Mouse (Mus musculus) inflammation-experienced regulatory T-cells (primary cell): ENCODE data around the gene Atxn7l2. TPM values are rescaled to one million over a fixed set of nuclear protein-coding genes. Genes with fewer than 3 reads are reported as not detected.

ENCODE experiments used
- polyA plus RNA-seq, 2 experiments: library from polyadenylated mRNA; unstranded; fragments of 100-300 nt; shearing (Covaris generic); gene quantifications; one replicate each; pipeline ENCODE4 v1.2.1; 2017

The Atxn7l2 gene
- polyA plus RNA-seq, result 10 to 100 TPM in 1 of 2 experiments, 1 to 10 TPM in 1; 5.5 to 11.5 TPM

GRCm38 (mm10) chr3:108210771-108211139 is at the start of gene Atxn7l2:
Atxn7l2 (minus strand) TSS chr3:108210934.

GRCm38 (mm10) chr3:108256719-108257637 is 46.2 kb upstream of the Atxn7l2 start, which contains the start of gene Psma5:
Psma5 (plus strand) TSS chr3:108256926.

DNA sequence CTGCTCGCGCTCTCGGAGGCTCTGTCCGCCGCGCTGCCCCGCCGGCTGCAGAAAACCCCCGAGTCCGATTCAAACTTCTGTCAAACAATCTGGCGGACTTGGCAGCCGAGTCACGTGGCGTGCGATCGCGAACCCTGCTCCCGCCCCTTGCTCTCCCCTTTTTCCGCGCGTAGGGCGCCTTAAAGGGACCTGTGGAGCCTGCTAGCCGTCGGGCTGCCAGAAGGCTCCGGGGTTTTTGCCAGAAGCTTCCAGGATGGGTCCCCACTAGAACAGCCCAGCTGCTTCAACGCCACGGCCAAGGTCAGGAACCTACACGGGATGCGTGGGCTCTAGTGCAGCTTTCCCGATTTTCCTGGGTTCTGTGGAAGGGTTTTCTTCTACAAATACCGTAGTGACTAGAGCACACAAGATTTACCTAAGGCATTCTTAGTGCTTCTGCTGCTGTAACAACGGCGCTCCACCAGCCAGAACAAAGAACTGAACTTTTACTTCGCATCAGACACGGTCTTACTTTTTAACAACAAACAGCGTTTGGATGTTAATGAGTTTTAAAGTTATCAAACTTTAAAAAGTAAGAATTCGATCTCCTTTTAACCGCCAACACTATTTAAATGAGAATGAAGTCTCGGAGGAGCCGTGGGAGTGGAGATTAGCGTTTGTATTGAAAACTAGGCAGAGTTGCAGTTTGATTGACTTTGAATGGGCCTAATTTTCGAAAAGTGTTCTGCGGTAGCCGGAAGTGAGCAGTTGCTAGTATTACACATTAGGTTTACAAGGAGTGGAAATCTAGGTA is 16.0 kb upstream of the Atxn7l2 start, which contains the start of gene Sypl2:
TSS of gene Sypl2 (minus strand) at position 91 of the 793 bp plus-strand sequence.

GRCm38 (mm10) chr3:108200329-108201323 is 10.1 kb downstream of the Atxn7l2 start, which contains the start of gene Cyb561d1:
Cyb561d1 (minus strand) TSS chr3:108201212.

GRCm38 (mm10) chr3:108186098-108187047 is 24.4 kb downstream of the Atxn7l2 start, which contains the start of gene Amigo1:
Amigo1 (plus strand) TSS chr3:108186335.

DNA sequence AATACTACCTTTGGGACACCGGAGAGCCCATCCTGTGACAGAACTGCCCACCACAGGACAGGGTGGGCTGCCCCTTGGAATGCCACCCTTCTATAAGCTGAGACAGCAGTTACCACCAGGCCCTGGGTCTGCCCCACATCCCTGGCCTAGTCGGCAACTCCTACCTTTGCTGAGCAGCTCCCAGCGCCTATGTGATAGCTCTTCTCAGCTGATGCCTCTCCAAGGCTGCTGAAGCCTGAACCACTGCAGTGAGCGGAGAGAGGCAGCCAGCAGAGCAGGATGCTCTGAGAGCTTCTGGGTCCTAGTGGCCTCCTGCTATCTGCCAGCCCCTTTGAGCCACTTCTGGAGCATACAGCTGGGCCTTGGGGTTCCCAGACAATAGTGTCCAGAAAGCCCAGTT is 56.1 kb downstream of the Atxn7l2 start, which contains the start of gene Gpr61:
TSS of gene Gpr61 (minus strand) at position 227 of the 400 bp plus-strand sequence.

Other genes with a start within 250 kb of the Atxn7l2 start
- not detected for gene Gstm3, start 241.7 kb downstream of the Atxn7l2 start, polyA plus RNA-seq
- gene Gstm2, start 224.5 kb downstream of the Atxn7l2 start, polyA plus RNA-seq, result 1 to 10 TPM in 1 of 2 experiments, not detected in 1; 1.0 TPM
- gene Gstm1, start 193.0 kb downstream of the Atxn7l2 start, polyA plus RNA-seq, result 1 to 10 TPM; 2.0 to 2.9 TPM
- 10 to 100 TPM; 10.3 to 11.1 TPM for gene Gstm4, start 166.0 kb downstream of the Atxn7l2 start, polyA plus RNA-seq
- gene Ampd2, start 124.3 kb downstream of the Atxn7l2 start, polyA plus RNA-seq, result 10 to 100 TPM; 43.5 to 46.0 TPM
- gene Gnat2, start 118.1 kb downstream of the Atxn7l2 start, polyA plus RNA-seq, result 1 to 10 TPM in 1 of 2 experiments, not detected in 1; 1.4 TPM
- 100 to 1,000 TPM; 164 to 198 TPM for gene Gnai3, start 64.8 kb downstream of the Atxn7l2 start, polyA plus RNA-seq
- under 1 TPM; 0.39 to 0.55 TPM for gene Gpr61, start 56.1 kb downstream of the Atxn7l2 start, polyA plus RNA-seq
- gene Amigo1, start 24.6 kb downstream of the Atxn7l2 start, polyA plus RNA-seq, result 1 to 10 TPM; 1.0 to 1.3 TPM
- 10 to 100 TPM; 18.3 to 26.0 TPM for gene Cyb561d1, start 9.7 kb downstream of the Atxn7l2 start, polyA plus RNA-seq
- gene Sypl2, start 15.7 kb upstream of the Atxn7l2 start, polyA plus RNA-seq, result not detected
- gene Psma5, start 46.0 kb upstream of the Atxn7l2 start, polyA plus RNA-seq, result 100 to 1,000 TPM; 119 to 124 TPM
- 1 to 10 TPM in 1 of 2 experiments, under 1 TPM in 1; 0.45 to 1.8 TPM for gene Sort1, start 73.1 kb upstream of the Atxn7l2 start, polyA plus RNA-seq
- not detected for gene Mybphl, start 154.0 kb upstream of the Atxn7l2 start, polyA plus RNA-seq
- gene Psrc1, start 172.9 kb upstream of the Atxn7l2 start, polyA plus RNA-seq, result 1 to 10 TPM; 2.6 to 3.0 TPM
- gene Celsr2, start 204.6 kb upstream of the Atxn7l2 start, polyA plus RNA-seq, result 1 to 10 TPM in 1 of 2 experiments, under 1 TPM in 1; 0.93 to 2.9 TPM
- gene Sars, start 234.3 kb upstream of the Atxn7l2 start, polyA plus RNA-seq, result 100 to 1,000 TPM; 135 to 168 TPM